Mouse (Mus musculus) MEL (cell line): ENCODE results near the gene Shank3. TPM values are rescaled to one million over a fixed set of nuclear protein-coding genes. Genes with fewer than 3 reads are reported as not detected.

Experiments
- DNase-seq: peaks from one replicate; pipeline ENCODE4 v3.0.0; 2011; ENCODE audit warnings: low read depth, low spot score
- H3K27ac ChIP-seq: 2 replicates; pipeline ENCODE4 v1.5.1; 2012; ENCODE audit warnings: low read depth, mild to moderate bottlenecking, control low read depth, low read length, moderate library complexity; ENCODE audit not compliant: control insufficient read depth
- H3K27me3 ChIP-seq, 2 experiments: fragments of 150-350 bp in 1 of 2; sonication (generic) in 1 of 2; 2 replicates each; pipeline ENCODE4 v1.6.1; 2012; ENCODE audit warnings: low read length in 2 of 2, mild to moderate bottlenecking in 2 of 2, improper control_type of control experiment in 1 of 2, moderate library complexity in 1 of 2; ENCODE audit not compliant: insufficient read depth in 2 of 2, control insufficient read depth in 1 of 2
- H3K36me3 ChIP-seq, 2 experiments: 2 replicates each; pipeline ENCODE4 v1.6.1; 2012 to 2014; ENCODE audit warnings: low read length in 2 of 2, improper control_type of control experiment in 1 of 2, inconsistent platforms in 1 of 2, mild to moderate bottlenecking in 1 of 2; ENCODE audit not compliant: insufficient read depth in 2 of 2, control insufficient read depth in 1 of 2
- H3K4me1 ChIP-seq, 2 experiments: fragments of 150-350 bp in 1 of 2; sonication (generic) in 1 of 2; 2 replicates each; pipeline ENCODE4 v1.6.1; 2012; ENCODE audit warnings: low read length in 2 of 2, improper control_type of control experiment in 1 of 2, mild to moderate bottlenecking in 1 of 2; ENCODE audit not compliant: insufficient read depth in 2 of 2, control insufficient read depth in 1 of 2
- H3K4me3 ChIP-seq, 2 experiments: fragments of 150-350 bp in 1 of 2; sonication (generic) in 1 of 2; 2 replicates each; pipeline ENCODE4 v1.5.1; 2012; ENCODE audit warnings: low read depth in 2 of 2, low read length in 2 of 2, mild to moderate bottlenecking in 2 of 2, moderate library complexity in 2 of 2, control low read depth in 1 of 2, improper control_type of control experiment in 1 of 2; ENCODE audit not compliant: control insufficient read depth in 1 of 2, insufficient read depth in 1 of 2
- H3K79me2 ChIP-seq: 2 replicates; pipeline ENCODE4 v1.6.1; 2012; ENCODE audit warnings: mild to moderate bottlenecking, low read length, moderate library complexity; ENCODE audit not compliant: control insufficient read depth, poor library complexity, insufficient read depth
- H3K9ac ChIP-seq: 2 replicates; pipeline ENCODE4 v1.6.1; 2012; ENCODE audit warnings: low read depth, mild to moderate bottlenecking, control low read depth, low read length, moderate library complexity; ENCODE audit not compliant: control insufficient read depth, poor library complexity, severe bottlenecking
- H3K9me3 ChIP-seq: fragments of 150-350 bp; sonication (generic); replicated peaks from 2 replicates; pipeline ENCODE4 v1.6.1; 2012; ENCODE audit warnings: mild to moderate bottlenecking, low read length, improper control_type of control experiment, moderate library complexity; ENCODE audit not compliant: insufficient read depth
- BHLHE40 ChIP-seq: IDR thresholded peaks from 2 replicates; pipeline ENCODE4 v1.6.1; 2012; ENCODE audit warnings: low read depth, mild to moderate bottlenecking, inconsistent platforms, low read length, improper control_type of control experiment, borderline replicate concordance
- CHD2 ChIP-seq: IDR thresholded peaks from 2 replicates; pipeline ENCODE4 v1.6.1; 2011; ENCODE audit warnings: low read length, improper control_type of control experiment
- E2F4 ChIP-seq: IDR thresholded peaks from 2 replicates; pipeline ENCODE4 v1.6.1; 2011; ENCODE audit warnings: low read depth, low read length, improper control_type of control experiment, borderline replicate concordance
- HCFC1 ChIP-seq: IDR thresholded peaks from 2 replicates; pipeline ENCODE4 v1.6.1; 2012; ENCODE audit warnings: low read depth, mild to moderate bottlenecking, inconsistent platforms, low read length, improper control_type of control experiment, moderate library complexity
- MAFK ChIP-seq: IDR thresholded peaks from 2 replicates; pipeline ENCODE4 v1.6.1; 2011; ENCODE audit warnings: low read depth, mild to moderate bottlenecking, low read length, improper control_type of control experiment, borderline replicate concordance
- MAX ChIP-seq: IDR thresholded peaks from 2 replicates; pipeline ENCODE4 v1.6.1; 2011; ENCODE audit warnings: low read length, improper control_type of control experiment
- MAZ ChIP-seq: IDR thresholded peaks from 2 replicates; pipeline ENCODE4 v1.6.1; 2012; ENCODE audit warnings: low read depth, mild to moderate bottlenecking, inconsistent platforms, low read length, improper control_type of control experiment
- MXI1 ChIP-seq: IDR thresholded peaks from 2 replicates; pipeline ENCODE4 v1.6.1; 2011; ENCODE audit warnings: mild to moderate bottlenecking, low read depth, low read length, improper control_type of control experiment
- MYB ChIP-seq: IDR thresholded peaks from 2 replicates; pipeline ENCODE4 v1.6.1; 2011; ENCODE audit warnings: mild to moderate bottlenecking, low read depth, low read length, improper control_type of control experiment
- NELFE ChIP-seq: IDR thresholded peaks from 2 replicates; pipeline ENCODE4 v1.6.1; 2011; ENCODE audit warnings: low read depth, low read length, improper control_type of control experiment
- POLR2AphosphoS2 ChIP-seq: IDR thresholded peaks from 2 replicates; pipeline ENCODE4 v1.6.1; 2011; ENCODE audit warnings: low read length, improper control_type of control experiment
- RAD21 ChIP-seq: IDR thresholded peaks from 2 replicates; pipeline ENCODE4 v1.6.1; 2011; ENCODE audit warnings: mild to moderate bottlenecking, low read depth, low read length, improper control_type of control experiment
- SMC3 ChIP-seq: IDR thresholded peaks from 2 replicates; pipeline ENCODE4 v1.6.1; 2011; ENCODE audit warnings: low read depth, low read length, improper control_type of control experiment
- ZC3H11A ChIP-seq: IDR thresholded peaks from 2 replicates; pipeline ENCODE4 v1.6.1; 2012; ENCODE audit warnings: low read depth, mild to moderate bottlenecking, inconsistent platforms, low read length, improper control_type of control experiment
- ZKSCAN1 ChIP-seq: IDR thresholded peaks from 2 replicates; pipeline ENCODE4 v1.6.1; 2012; ENCODE audit warnings: low read depth, mild to moderate bottlenecking, inconsistent platforms, low read length, improper control_type of control experiment, moderate library complexity
- ZNF384 ChIP-seq: IDR thresholded peaks from 2 replicates; pipeline ENCODE4 v1.6.1; 2012; ENCODE audit warnings: low read depth, mild to moderate bottlenecking, inconsistent platforms, low read length, improper control_type of control experiment
- polyA plus RNA-seq, 2 experiments: library from polyadenylated mRNA; stranded (reverse) in 1 of 2; unstranded in 1 of 2; fragments of >175 nt in 1 of 2; fragments of >200 nt in 1 of 2; gene quantifications; 2 replicates each; pipeline versions ENCODE4 v1.2.1 to v1.2.4; 2012; ENCODE audit warnings: low replicate concordance in 2 of 2, low read depth in 1 of 2; ENCODE audit not compliant: insufficient read length in 2 of 2, insufficient read depth in 1 of 2, missing spikeins in 1 of 2
- total RNA-seq: library from RNA; depleted of rRNA; stranded (reverse); fragments of 300-350 nt; gene quantifications from 2 replicates; pipeline ENCODE4 v1.2.3, GENCODE M21; 2012

Gene Shank3
- total and polyA plus RNA-seq, 3 experiments = 14.2 to 20.3 TPM; not detected in 1

DNA sequence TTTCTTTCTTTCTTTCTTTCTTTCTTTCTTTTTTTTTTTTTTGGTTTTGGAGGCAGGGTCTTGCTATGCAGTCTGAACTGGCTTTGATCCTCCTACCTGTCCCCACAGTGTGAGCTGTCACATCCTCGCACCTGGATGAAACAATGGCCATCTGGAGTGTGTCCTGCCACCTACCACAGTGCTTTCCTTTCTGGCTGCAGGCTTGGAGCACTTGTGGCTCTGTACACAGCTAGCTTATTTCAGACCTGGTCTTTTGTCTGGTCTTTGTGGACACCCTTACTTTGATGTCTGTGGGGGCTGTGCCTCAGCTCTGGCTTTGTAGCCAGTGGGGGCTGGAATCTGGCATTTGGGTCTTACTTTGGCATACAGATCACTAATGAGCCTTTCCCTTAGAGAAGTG is 52.3 kb downstream of the Shank3 start:
- H3K9ac ChIP-seq = no peak overlapping the region
- H3K9me3 ChIP-seq = no peaks in the 10 kb centered on the region
- no peaks in the 10 kb centered on the region for H3K4me1 ChIP-seq
- no peaks in the 10 kb centered on the region for H3K36me3 ChIP-seq
- no peak for TF ChIP-seq SMC3
- no peak for TF ChIP-seq ZNF384
- no peak for TF ChIP-seq MAFK
- no peak for TF ChIP-seq HCFC1
- no peak overlapping the region for H3K4me3 ChIP-seq
- no peaks in the 10 kb centered on the region for H3K79me2 ChIP-seq
- DNase-seq = no peak
- H3K27me3 ChIP-seq = no peaks in the 10 kb centered on the region
- H3K27ac ChIP-seq = no peak overlapping the region

DNA sequence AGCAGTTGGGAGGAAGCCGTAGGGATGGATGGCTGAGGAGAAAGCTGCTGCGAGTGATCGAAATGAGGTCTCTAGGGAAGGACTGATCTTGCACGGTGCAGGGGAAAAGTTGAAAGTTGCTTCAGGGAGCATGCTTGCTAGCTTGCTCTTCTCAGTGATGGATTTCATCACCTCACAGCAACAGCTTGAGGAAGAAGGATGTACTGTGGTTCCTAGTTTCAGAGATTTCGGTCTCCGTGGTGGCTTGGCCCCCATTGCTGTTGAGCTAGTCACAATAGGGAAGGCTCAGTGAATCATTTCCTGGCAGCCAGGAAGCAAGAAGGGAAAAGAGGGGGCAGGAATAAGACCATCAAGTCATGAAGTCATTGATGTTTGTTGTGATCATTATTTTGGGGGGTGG is 56.2 kb downstream of the Shank3 start:
- Histone ChIP-seq H3K9ac (no peak overlapping the region), H3K27ac (no peak overlapping the region), H3K4me1 (no peaks in the 10 kb centered on the region), H3K36me3 (no peaks in the 10 kb centered on the region), H3K79me2 (no peaks in the 10 kb centered on the region), H3K9me3 (no peaks in the 10 kb centered on the region), H3K27me3 (no peaks in the 10 kb centered on the region), H3K4me3 (no peak overlapping the region)
- TF ChIP-seq MXI1 (no peak), ZKSCAN1 (no peak), E2F4 (no peak), ZC3H11A (no peak), POLR2AphosphoS2 (no peak), SMC3 (no peak), MAX (no peak), CHD2 (no peak), RAD21 (no peak)
- no peak for DNase-seq

DNA sequence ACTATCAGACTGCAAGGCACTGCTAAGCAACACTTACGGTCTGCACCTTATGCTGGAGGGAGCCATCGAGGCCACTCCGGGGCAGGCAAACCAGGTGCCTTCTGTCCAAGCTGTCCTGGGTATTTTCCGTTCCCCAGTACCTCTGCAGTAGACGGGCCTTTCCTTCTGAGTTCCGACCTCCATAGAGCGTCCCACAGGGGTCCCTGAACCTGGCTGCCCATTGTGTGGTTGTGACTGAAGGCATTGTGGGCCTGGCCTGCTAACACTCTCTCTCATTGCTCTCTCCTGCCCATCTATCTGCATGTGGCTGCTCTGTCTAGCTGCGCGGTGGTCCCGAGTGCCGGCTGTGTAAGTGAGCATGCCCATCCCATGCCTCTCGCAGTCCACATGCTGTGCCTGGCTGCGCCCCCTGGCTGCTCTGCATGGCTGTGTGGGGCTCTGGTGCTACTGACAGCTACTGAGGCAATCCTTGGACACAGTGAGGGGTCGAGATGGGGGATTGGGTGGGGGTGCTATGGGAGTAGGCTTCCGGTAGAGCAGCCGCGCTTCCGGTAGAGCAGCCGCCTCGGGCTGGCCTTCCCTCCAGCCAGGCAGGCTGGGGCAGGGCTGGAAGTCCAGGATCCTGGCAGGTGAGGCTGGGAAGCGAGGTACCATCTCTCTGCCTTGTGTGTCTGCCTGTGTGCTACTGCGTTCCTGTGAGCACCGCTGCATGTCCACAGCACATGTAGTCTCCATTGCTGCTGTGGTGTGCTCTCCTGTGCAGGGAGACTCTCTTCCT is 57.2 kb downstream of the Shank3 start:
- TF ChIP-seq MYB (no peak), NELFE (no peak), MAZ (no peak), ZKSCAN1 (no peak), HCFC1 (no peak), BHLHE40 (no peak)
- no peak for DNase-seq
- H3K9me3 ChIP-seq = no peaks in the 10 kb centered on the region
- no peaks in the 10 kb centered on the region for H3K4me1 ChIP-seq
- no peak overlapping the region for H3K27ac ChIP-seq
- no peak overlapping the region for H3K9ac ChIP-seq
- no peaks in the 10 kb centered on the region for H3K27me3 ChIP-seq
- no peaks in the 10 kb centered on the region for H3K79me2 ChIP-seq
- no peak overlapping the region for H3K4me3 ChIP-seq
- no peaks in the 10 kb centered on the region for H3K36me3 ChIP-seq
